Mouse (Mus musculus): ENCODE measurements around the gene Yod1.

Gene Yod1

DNA sequence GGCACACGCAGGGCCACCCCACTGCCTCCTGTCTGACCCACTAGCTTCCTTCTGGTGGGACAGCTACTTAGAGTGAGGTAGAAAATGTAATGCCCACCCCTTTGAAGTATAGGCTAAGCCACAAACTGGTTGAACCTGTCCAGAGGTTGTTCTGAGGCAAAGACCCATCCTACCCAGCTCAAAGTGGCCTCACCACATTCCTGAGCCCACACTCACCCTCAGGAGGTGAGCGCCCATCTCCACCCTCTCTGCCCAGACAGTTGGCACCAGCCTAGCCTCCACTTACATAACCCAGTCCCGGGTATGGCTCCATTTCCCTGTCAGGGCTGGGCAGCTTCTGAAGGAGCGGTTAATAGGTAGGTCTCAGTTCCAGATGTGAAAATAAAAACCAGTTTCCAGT, 53.4 kb downstream of the Yod1 start:
- DNase-seq (ENCODE audit: low read depth, low spot score) = no peak

- DNase-seq (ENCODE audit: low read depth, low spot score) = no peak
Observed at GRCm38 (mm10) chr1:130770981-130771494, 53.9 kb downstream of the Yod1 start.
